Mouse (Mus musculus) C2C12 (cell line): ENCODE data around the gene Eva1c. TPM values are rescaled to one million over a fixed set of nuclear protein-coding genes. Genes with fewer than 3 reads are reported as not detected.

Experiments used
- H3K27me3 ChIP-seq: one replicate; pipeline ENCODE4 v1.6.1; 2011; ENCODE audit not compliant: control insufficient read depth, insufficient read depth, insufficient read length
- H3K36me3 ChIP-seq: one replicate; pipeline ENCODE4 v1.6.1; 2011; ENCODE audit not compliant: control insufficient read depth, insufficient read depth
- H3K4me3 ChIP-seq: one replicate; pipeline ENCODE4 v1.5.1; 2011; ENCODE audit warnings: mild to moderate bottlenecking, control low read depth; ENCODE audit not compliant: poor library complexity, insufficient read depth, severe bottlenecking
- H3K79me2 ChIP-seq: one replicate; pipeline ENCODE4 v1.6.1; 2011; ENCODE audit not compliant: control insufficient read depth, insufficient read depth
- H3K79me3 ChIP-seq: one replicate; pipeline ENCODE4 v1.6.1; 2011; ENCODE audit warnings: low read depth, control low read depth
- H3ac ChIP-seq: one replicate; pipeline ENCODE3; 2011; ENCODE audit warnings: low read depth; ENCODE audit not compliant: control insufficient read depth, insufficient read length
- CEBPB ChIP-seq: IDR thresholded peaks from one replicate; pipeline ENCODE4 v1.6.1; 2011; ENCODE audit warnings: low read depth, mild to moderate bottlenecking, control low read depth, moderate library complexity
- CTCF ChIP-seq: IDR thresholded peaks from one replicate; pipeline ENCODE4 v1.5.1; 2011; ENCODE audit not compliant: control insufficient read depth, insufficient read depth, insufficient read length
- FOSL1 ChIP-seq: IDR thresholded peaks from one replicate; pipeline ENCODE4 v1.8.0; 2011; ENCODE audit warnings: mild to moderate bottlenecking, low read length; ENCODE audit not compliant: poor library complexity, insufficient read depth, severe bottlenecking
- MAX ChIP-seq: IDR thresholded peaks from one replicate; pipeline ENCODE4 v1.6.1; 2011; ENCODE audit warnings: mild to moderate bottlenecking, control low read depth
- MYOD1 ChIP-seq: IDR thresholded peaks from one replicate; pipeline ENCODE4 v1.6.1; 2011; ENCODE audit warnings: low read depth; ENCODE audit not compliant: control insufficient read depth, insufficient read length
- MYOG ChIP-seq: IDR thresholded peaks from one replicate; pipeline ENCODE4 v1.6.1; 2011; ENCODE audit not compliant: control insufficient read depth, insufficient read length; ENCODE audit errors: extremely low read depth
- USF1 ChIP-seq: IDR thresholded peaks from one replicate; pipeline ENCODE4 v1.6.1; 2011; ENCODE audit warnings: low read depth, mild to moderate bottlenecking, control low read depth, moderate library complexity
- polyA plus RNA-seq: library from polyadenylated mRNA; unstranded; fragments of >200 nt; fragmentation: generic; extraction: Trizol; gene quantifications from one replicate; pipeline ENCODE4 v1.2.1, GENCODE M21; 2012; ENCODE audit warnings: missing spikeins

The Eva1c gene
- polyA plus RNA-seq, 1 experiment: 21.5 TPM

GRCm38 (mm10) chr16:90890683-90891082 is 64.2 kb downstream of the Eva1c start:
- TF ChIP-seq CTCF: no peak
- no peak for TF ChIP-seq USF1
- TF ChIP-seq MAX: no peak
- TF ChIP-seq CEBPB: no peak
- no peak for TF ChIP-seq MYOD1
- no peak for TF ChIP-seq MYOG
- no peak for TF ChIP-seq FOSL1

GRCm38 (mm10) chr16:90891601-90892000 is 65.1 kb downstream of the Eva1c start:
- no peaks in the 10 kb centered on the region for H3K79me3 ChIP-seq
- H3K36me3 ChIP-seq: peaks cover 34% of the 10 kb centered on the region
- H3ac ChIP-seq: no peak overlapping the region
- TF ChIP-seq MAX: no peak
- no peak for TF ChIP-seq CTCF
- H3K79me2 ChIP-seq: peaks cover 4% of the 10 kb centered on the region
- no peak overlapping the region for H3K4me3 ChIP-seq
- H3K27me3 ChIP-seq: no peaks in the 10 kb centered on the region

More at GRCm38 (mm10) chr16:90890683-90891082, 64.2 kb downstream of the Eva1c start:
- no peaks in the 10 kb centered on the region for H3K79me3 ChIP-seq
- no peak overlapping the region for H3K4me3 ChIP-seq
- no peaks in the 10 kb centered on the region for H3K27me3 ChIP-seq
- H3K79me2 ChIP-seq: peaks cover 4% of the 10 kb centered on the region
- H3K36me3 ChIP-seq: peaks cover 27% of the 10 kb centered on the region
- no peak overlapping the region for H3ac ChIP-seq

- H3K36me3 ChIP-seq: peaks cover 39% of the 10 kb centered on the region
- no peak overlapping the region for H3ac ChIP-seq
- no peaks in the 10 kb centered on the region for H3K79me3 ChIP-seq
- H3K79me2 ChIP-seq: peaks cover 4% of the 10 kb centered on the region
- no peaks in the 10 kb centered on the region for H3K27me3 ChIP-seq
- TF ChIP-seq CEBPB (no peak), FOSL1 (no peak), USF1 (no peak), CTCF (no peak)
- H3K4me3 ChIP-seq: no peak overlapping the region
Observed at GRCm38 (mm10) chr16:90892081-90892480, 65.6 kb downstream of the Eva1c start.

DNA sequence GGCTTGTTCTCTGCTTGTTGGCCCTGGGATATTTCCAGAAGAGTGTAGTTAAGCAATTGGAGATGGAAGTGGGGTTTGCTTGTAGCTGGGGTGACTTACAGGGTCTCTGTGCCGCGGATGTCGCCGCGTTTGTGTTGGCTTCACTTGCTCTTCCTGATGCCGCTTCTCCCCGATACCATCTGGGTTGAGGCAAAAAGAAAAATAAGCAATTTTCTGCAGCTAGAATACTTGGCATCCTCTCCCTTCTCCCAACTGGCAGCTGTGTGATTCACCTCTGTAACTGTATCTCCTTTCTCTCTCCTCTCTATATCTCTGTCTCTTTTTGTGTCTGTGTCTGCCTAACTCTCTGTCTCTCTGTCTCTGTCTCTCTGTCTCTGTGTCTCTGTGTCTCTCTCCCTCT is 66.5 kb downstream of the Eva1c start:
- Histone ChIP-seq H3ac (peak overlapping the region; percentile 42), H3K4me3 (no peak overlapping the region), H3K79me3 (no peaks in the 10 kb centered on the region), H3K79me2 (peaks cover under 1% of the 10 kb centered on the region), H3K36me3 (peaks cover 40% of the 10 kb centered on the region), H3K27me3 (no peaks in the 10 kb centered on the region)
- TF ChIP-seq MAX (no peak), MYOD1 (no peak)

DNA sequence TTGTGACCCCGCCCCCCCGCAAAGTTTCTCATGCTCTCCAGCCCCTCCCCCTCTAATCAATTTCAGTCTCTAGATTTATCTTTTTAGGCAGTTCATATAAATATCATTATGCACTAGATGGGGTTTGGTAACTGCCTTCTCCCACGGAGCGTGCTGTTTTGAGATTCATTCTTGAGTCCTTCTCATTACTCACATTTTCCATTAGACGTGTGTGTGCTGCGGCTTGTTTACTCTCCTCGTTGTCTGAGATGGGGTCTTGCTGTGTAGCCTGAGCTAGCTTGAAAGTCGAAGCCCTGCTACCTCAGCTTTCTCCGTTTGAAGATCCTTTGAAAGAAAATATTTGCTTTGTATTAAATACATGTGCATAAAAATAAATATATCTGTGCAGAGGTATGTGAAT is 67.3 kb downstream of the Eva1c start:
- Histone ChIP-seq H3K79me3 (no peaks in the 10 kb centered on the region), H3K27me3 (no peaks in the 10 kb centered on the region), H3K79me2 (no peaks in the 10 kb centered on the region), H3K36me3 (peaks cover 48% of the 10 kb centered on the region), H3K4me3 (no peak overlapping the region), H3ac (no peak overlapping the region)
- TF ChIP-seq USF1: no peak
- TF ChIP-seq CTCF: no peak
- TF ChIP-seq CEBPB: no peak
- TF ChIP-seq FOSL1: no peak
- TF ChIP-seq MAX: no peak
- no peak for TF ChIP-seq MYOG
- TF ChIP-seq MYOD1: no peak

DNA sequence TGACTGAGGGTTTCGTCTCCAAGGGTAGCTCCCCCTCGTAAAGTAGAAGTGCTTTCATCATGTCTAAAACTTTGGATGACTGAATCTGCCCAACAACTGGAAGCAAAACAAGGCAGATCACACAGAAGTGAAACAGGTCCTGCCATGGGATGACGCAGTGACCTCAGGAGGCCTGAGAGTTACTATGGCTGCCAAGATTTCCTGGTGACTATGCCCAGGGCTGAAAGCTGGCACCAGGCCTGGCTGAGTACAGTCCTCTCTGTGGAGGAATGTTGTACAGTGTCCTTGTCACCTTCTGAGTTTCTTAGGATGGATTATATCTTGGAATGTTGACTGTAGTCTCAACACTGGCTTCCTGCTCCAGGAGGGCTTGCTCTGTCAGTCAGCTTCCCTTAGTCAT is 71.1 kb downstream of the Eva1c start:
- H3K4me3 ChIP-seq: no peak overlapping the region
- TF ChIP-seq CTCF (no peak), MAX (no peak), MYOD1 (no peak), USF1 (no peak), FOSL1 (no peak), MYOG (no peak), CEBPB (no peak)
- peaks cover 36% of the 10 kb centered on the region for H3K36me3 ChIP-seq
- H3K79me2 ChIP-seq: no peaks in the 10 kb centered on the region
- no peaks in the 10 kb centered on the region for H3K79me3 ChIP-seq
- H3K27me3 ChIP-seq: no peaks in the 10 kb centered on the region
- no peak overlapping the region for H3ac ChIP-seq
